Mouse (Mus musculus) layer of hippocampus, postnatal 10 days (tissue): Measurements from ENCODE around the gene Eps8l1. TPM values are rescaled to one million over a fixed set of nuclear protein-coding genes. Genes with fewer than 3 reads are reported as not detected.
A peak's percentile ranks its signal among the peaks of the same experiment; 100 is the strongest.

Source experiments
- DNase-seq, 2 experiments: peaks; one replicate each; pipeline ENCODE4 v3.0.0; 2021; ENCODE audit warnings: low spot score in 2 of 2
- total RNA-seq, 2 experiments: library from RNA; stranded (reverse); gene quantifications; 2 replicates each; pipeline ENCODE4 v1.2.3; 2021

Eps8l1 gene
- total RNA-seq, 2 experiments from 2014 or later = 3.2 to 4.9 TPM

GRCm38 (mm10) chr7:4508062-4508738, 47.7 kb downstream of the Eps8l1 start:
- DNase-seq = no peak

- DNase-seq = no peak
Observed at GRCm38 (mm10) chr7:4508739-4509116, 48.3 kb downstream of the Eps8l1 start.

- peak; percentile 54 to 63 for DNase-seq
Observed at GRCm38 (mm10) chr7:4509863-4510608, 49.6 kb downstream of the Eps8l1 start.

- no peak for DNase-seq
Observed at GRCm38 (mm10) chr7:4511489-4512224, 51.2 kb downstream of the Eps8l1 start.

GRCm38 (mm10) chr7:4513236-4513635, 52.8 kb downstream of the Eps8l1 start:
- DNase-seq = peak in 1 of 2 experiments; percentile 49

- no peak for DNase-seq
Observed at GRCm38 (mm10) chr7:4513829-4514712, 53.6 kb downstream of the Eps8l1 start.

- DNase-seq = no peak
Observed at GRCm38 (mm10) chr7:4515853-4516252, 55.4 kb downstream of the Eps8l1 start.

- DNase-seq = no peak
Observed at GRCm38 (mm10) chr7:4516332-4517050, 56.0 kb downstream of the Eps8l1 start, which contains the start of gene Tnnt1. TSS of gene Tnnt1 (minus strand) at chr7:4516382.

- DNase-seq = no peak
Observed at GRCm38 (mm10) chr7:4518487-4518886, 58.0 kb downstream of the Eps8l1 start.

GRCm38 (mm10) chr7:4521231-4522003, 60.9 kb downstream of the Eps8l1 start:
- no peak for DNase-seq

- no peak for DNase-seq
Observed at GRCm38 (mm10) chr7:4522292-4522691, 61.8 kb downstream of the Eps8l1 start.

GRCm38 (mm10) chr7:4523205-4524130, 63.0 kb downstream of the Eps8l1 start:
- no peak for DNase-seq

GRCm38 (mm10) chr7:4524212-4524922, 63.9 kb downstream of the Eps8l1 start, which contains the start of gene Tnni3:
TSS of gene Tnni3 (minus strand) at chr7:4524229.
- peak in 1 of 2 experiments; percentile 58 for DNase-seq

- DNase-seq = peak; percentile 76 to 84
Observed at GRCm38 (mm10) chr7:4526341-4527301, 66.1 kb downstream of the Eps8l1 start.

GRCm38 (mm10) chr7:4527302-4527689, 66.8 kb downstream of the Eps8l1 start:
- no peak for DNase-seq
